Mouse (Mus musculus): ENCODE measurements around the gene Smc2. TPM values are rescaled to one million over a fixed set of nuclear protein-coding genes. Genes with fewer than 3 reads are reported as not detected.

The Smc2 gene
- 14.0 to 17.8 TPM (median 16.0 TPM) in 4 replicates for total RNA-seq (2023; ENCODE audit: inconsistent age)

DNA sequence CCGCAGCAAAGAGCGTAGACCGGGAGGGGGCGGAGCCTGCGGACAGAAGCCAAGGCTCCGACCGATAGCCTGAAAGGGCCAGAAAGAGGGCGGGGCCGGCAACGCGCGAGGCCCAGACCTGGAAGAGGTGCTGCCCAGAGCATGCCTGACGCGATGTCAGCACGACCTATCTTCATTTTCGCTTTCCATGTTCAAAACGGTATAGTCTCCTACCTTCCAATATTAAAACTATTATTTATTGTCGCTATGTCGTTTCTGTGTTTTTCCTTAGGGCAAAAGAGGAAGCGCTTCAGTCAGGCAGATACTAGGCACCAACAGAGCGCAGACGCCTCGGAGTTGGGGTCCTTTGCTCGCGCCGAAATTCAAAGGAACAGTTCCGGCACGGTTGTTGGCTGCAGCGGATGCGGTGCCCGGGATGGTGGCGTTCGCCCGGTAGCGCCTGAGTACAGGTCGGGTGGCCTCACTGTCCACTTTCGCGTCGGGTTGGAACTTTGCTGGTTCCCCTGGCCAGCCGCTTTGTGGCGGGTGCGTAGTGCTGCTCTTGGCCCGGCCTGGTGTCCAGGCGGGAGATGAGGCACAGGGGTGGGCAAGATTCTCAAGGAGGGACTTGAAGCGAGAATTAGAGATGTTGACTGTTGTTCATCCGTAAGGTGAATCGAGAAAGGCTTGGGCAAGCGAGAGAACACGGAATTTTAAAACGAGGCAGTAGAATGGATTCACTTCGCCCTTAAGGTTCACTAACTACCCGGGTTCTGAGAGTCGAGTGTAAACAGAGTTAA, at the start of gene Smc2:
Gene Smc2 (plus strand): TSS at position 358 of the 779 bp plus-strand sequence.

DNA sequence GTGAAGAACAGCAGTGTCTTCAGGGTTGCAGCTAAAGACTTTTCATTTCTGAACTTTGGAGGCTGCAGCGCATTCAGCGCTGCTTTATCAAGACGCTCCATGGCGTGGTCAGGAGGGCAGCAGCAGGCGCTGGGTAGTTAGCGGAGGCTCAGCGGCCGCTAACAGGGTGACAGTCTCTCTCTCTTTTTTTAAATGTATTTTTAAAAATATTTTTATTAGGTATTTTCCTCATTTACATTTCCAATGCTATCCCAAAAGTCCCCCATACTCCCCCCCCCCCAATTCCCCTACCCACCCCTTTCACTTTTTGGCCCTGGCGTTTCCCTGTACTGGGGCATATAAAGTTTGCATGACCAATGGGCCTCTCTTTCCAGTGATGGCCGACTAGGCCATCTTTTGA, 58.1 kb downstream of the Smc2 start, which contains the start of gene Vma21-ps:
Gene Vma21-ps (minus strand): TSS at position 101 of the 400 bp plus-strand sequence.

Other genes starting within 250 kb of the Smc2 start
- not detected in 4 replicates for gene Vma21-ps, start 58.0 kb downstream of the Smc2 start, total RNA-seq (2023; ENCODE audit: inconsistent age)
- not detected in 4 replicates for gene Toporsl, start 157.0 kb downstream of the Smc2 start, total RNA-seq (2023; ENCODE audit: inconsistent age)